Mouse (Mus musculus) kidney, postnatal 10 days (tissue): ENCODE data around the gene Lmntd2.

ENCODE experiments used
- DNase-seq: peaks from one replicate; pipeline ENCODE4 v3.0.0; 2021; ENCODE audit warnings: mixed read lengths

Gene Lmntd2

DNA sequence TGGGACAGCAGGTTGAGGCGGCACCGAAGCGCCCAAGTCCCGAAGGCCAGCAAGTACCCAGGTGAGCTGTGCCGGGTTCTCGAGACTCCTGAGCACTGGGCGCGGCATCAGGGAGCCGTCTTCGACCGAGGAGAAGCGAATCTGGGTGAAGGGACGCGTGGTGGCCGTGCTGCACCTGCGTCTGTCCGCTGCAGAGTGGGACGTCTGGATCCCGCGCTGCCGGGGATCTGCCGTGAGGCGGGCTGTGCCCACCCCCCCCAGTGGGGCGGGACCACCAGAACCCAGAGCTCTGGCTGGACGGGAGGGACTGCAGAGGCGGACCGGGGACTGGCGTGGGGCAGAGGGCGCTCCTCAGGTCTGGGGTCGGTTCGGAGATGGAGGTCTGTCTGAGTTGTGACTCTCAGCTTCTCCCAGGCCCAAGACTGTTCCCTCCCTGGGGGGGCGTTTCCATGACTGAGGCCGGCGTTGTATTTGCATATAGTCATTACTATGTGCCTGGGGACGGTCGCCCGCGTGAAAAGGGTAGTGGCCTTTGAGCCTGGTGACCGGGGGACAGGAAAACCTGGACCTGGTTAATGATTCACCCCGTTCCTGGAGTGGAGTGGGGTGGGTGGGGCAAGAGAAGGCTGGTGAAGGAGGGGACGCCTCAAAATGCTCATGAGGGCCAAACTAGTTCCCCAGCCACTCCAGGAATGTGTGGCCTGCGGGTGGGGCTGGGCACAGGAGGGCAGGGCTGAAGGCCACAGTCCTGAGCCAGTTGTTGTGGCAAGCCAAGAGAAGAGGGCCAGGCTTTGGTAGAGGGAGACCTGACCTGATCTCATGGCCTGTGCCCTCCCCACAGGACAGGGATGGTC, 2.2 kb upstream of the Lmntd2 start:
- DNase-seq = peak; percentile 89

DNA sequence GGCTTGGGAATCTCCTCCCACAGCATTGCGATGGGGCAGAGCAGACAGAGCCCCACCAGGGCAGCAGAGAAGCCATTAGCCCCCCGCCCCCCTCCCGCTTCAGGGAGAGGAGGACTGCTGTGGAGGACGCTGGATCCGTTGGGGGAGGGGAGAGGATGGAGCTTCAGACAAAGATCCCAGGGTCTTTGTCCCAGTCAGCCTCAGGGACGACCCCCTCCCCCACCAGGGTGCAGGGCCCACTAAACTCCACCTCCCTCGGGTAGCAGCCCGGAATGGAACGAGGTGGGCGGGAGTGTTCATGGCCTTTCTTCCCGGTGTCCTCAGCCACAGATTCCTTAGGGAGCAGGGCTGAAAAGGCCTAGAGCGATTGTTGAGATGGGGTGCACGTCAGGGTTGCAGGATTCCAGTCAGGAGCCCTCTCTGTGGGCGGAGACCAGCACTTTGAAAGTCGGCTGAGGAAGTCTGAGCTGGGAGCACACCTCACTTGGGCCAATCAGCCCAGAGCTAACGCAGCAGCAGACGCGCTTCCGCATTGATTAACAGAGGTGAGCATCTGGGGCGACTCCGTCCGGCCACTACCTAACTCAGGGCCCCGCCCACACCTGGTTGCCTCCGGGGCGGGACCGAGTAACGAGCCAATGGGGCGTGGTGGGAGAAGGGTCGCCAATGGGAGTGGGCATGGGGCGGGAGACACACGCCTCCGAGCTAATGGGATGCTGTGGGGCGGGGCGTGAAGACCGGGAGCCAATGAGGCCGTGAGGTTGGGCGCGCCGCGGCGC, 1.4 kb upstream of the Lmntd2 start, which contains the start of gene Rassf7:
Rassf7 (plus strand) TSS at position 760 of the 779 bp plus-strand sequence.
- peak; percentile 97 for DNase-seq

DNA sequence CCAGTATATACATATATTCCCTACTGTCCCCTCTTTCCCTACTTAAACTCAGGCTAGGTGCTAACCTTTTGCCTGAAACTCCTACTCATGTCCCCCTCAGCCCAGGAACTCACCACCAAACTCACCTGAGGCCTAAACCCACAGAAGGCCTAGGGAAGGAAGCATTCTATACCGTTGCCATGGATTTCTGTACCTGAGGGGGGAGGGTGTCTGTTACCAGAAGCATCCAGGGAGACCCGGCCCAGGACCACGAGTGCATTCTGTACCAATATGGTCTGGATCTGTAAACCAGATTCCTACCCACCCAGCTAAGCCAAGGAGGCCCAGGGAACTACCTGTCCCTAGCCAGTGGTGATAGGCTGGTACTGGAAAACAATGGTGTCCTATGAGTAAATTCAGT, 430 bp upstream of the Lmntd2 start:
- no peak for DNase-seq

DNA sequence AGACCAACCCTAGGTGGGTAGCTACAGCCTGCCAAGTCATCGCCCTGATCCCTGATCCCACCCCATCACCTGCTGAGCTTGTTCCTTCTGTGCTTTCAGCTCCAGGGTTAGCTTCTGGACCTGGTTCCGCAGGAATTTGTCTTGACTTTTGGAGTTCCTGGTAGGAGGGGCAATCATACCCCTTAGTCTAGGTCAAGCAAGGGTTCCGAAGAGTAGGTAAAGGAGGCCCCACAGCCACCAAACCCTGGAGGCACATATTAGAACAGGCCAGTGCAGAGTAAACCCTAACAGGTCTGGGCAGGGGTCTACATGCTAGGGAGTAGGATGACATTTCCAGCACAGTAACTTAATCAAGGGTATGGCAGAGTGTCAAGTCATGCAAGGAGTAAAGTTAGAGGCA, 747 bp downstream of the Lmntd2 start:
- DNase-seq = no peak

DNA sequence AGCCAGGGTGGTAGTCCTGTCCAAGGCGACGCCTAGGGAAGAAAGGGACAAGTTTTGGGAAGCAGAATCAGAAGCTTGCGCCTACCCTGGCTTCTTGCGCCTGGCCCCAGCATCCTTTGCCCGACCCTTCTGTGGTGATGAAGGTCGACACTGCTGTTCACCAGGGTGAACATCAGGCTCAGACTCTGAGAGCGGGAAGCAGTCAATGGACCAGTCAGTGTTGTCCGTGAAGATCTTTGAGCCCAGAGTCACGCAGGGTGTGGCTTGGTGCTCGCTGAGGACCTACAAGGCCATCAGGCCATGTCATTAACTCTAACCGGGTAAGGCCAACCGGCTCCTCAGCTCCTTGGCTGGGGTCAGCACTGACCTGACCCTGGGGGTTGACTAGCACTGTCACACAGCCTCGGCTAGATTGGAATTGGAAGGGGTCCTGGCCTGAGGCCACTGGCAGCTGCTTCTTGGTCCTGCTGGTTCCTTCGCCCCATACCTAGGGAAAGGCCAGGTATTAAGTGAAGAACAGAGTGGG, 3.2 kb downstream of the Lmntd2 start:
- DNase-seq = no peak

DNA sequence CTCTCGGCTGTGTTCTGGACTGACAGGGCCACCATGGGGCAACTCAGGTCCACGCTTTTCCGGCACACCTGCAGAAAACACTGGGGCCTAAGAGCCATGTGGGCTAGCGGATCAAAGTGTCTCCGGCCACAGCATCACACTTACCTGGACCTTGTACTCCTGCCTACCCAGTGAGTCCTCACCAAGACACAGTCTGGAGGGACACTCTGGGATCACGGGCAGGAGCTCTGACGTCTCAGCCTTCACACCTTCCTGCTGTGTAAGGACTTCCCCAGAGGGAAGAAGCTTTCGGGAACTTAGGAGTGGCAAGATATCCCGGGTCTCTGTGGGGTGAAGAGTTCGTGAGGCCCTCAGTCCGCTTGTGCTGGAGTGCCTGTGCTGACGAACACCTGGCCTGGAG, 3.7 kb downstream of the Lmntd2 start:
- no peak for DNase-seq

DNA sequence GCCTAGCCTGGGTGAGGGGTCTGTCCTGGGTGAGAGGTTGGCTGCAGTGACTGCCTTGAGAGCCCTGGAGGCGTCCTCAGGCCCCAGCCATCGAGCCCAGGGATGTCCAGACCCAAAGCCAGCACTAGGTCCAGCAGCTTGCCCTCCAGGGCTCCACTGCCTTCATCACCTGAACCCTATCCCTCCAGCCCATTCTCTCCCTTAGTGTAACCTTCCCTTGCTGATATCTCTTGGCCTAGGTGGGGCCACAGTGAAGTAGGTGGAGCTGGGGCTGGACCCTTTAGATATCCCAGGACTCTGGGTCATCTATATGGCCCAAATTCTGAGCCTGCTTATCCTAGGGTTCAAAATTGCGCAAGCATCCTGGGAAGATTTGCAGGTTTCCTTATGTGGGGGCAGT, 4.4 kb downstream of the Lmntd2 start:
- DNase-seq = no peak

DNA sequence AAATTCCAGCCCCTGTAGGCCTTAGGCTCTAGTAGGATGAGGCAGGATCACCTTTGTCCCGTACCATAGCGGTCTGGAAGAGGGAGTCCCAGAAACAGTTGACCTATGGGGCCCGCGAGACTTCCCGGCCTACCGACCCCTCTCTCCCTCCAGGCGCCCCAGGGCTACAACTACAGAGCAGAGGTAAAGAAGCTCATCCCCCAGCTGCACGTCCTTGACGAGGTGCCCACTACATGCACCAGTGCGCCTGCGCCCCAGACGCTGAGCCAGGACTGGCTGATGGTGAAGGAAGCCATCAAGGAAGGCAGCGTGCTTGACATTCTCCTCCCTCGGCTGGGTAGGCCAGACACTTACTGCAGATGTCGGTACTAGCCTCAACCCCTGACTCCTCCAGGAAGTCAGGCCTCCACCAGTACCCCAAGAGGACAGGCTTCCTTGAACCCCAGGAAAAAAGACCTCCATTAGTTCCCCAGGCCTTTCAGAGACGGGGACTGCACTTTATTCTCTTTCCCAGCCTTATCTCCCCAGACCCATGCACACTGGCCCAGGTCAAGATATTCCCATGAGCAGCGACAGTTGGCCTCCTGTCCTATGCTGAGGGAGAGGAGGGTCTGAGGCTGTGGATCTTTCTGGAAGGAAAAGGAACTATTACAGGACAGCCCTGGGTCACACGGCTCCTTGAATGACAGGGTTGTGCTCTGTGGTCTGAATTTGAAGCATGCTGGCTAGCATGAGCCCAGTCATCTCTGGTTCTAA, 7.5 kb downstream of the Lmntd2 start:
- DNase-seq = no peak

DNA sequence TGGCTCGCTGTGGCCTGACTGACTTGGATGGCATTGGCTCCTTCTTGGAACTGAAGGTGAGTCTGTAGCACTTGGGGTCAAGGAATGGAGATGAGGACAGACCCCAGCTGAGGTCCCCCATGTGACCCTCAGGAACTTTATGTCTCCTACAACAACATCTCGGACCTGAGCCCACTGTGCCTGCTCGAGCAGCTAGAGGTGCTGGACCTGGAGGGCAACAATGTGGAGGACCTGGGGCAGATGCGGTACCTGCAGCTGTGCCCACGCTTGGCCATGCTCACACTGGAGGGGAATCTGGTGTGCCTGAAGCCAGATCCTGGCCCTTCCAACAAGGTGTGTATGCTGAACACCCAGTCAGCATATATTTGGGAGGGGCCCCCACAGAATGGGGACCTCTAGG, 8.4 kb downstream of the Lmntd2 start:
- no peak for DNase-seq

DNA sequence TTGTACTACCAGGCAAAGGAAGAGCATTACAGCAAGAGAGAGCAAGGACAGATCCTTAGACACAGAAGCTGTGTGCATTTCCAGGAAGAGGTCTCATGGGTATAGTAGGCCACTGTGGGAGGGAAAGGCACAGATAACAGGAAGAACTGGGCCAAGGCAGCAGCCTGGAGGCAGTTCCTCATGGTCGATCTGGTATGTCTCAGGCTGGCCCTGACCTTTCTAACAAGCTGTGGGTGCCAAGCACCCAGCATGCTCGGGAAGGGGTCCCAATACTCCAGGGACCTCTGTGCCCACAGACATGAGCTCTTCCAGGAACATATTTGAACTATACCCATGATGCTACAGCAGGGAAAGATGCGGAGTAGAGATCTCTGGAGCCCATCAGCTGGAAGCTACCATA, 9.3 kb downstream of the Lmntd2 start:
- no peak for DNase-seq

DNA sequence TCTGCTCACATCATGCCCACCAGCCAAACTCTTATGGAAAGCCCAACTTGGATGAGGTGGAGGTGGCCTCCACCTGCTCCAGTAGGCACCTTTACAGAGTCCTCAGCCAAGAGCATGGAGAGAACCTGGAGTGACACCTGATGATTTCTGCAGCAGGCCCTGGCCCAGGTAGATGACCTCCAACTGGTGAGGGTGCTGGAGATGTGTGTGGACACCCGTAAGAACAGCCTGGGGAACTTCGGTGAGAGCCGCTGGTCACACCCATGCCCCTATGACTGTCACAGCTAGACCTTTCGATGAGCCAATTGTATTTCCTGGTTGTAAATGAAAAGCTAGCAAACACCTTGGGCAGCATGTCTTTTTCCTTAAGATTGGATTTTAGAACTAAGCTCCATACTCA, 15.8 kb downstream of the Lmntd2 start:
- DNase-seq = no peak

DNA sequence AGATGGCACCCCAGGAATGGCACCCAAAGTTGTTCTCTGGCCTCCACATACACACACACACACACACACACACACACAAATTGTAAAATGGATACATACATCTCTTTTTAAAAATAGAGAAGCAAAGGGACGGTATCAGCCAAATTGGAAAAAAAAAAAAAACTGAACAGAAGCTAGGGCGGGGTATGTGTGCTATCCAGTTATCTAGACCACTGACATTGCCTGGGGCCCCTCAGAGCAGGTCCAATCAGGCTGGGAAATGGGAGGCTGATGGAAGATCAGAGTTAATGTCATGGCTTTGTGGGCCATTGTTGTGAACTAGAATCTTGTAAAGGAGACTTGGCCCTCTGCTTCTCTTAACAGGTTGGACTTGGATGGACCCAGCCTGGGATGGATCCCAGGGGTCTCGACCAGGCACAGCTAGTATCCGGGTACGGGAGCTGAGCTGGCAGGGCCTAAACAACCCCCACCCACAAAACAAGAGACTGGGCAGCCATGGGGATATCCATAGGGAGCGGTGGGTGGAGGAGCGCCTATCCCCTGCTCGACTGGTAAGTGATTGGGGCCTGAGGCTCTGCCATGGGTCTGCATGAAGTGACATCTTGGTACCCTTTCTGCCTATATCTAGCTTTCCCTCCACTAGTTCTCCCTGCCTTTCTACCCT, 17.1 kb downstream of the Lmntd2 start:
- DNase-seq = no peak

DNA sequence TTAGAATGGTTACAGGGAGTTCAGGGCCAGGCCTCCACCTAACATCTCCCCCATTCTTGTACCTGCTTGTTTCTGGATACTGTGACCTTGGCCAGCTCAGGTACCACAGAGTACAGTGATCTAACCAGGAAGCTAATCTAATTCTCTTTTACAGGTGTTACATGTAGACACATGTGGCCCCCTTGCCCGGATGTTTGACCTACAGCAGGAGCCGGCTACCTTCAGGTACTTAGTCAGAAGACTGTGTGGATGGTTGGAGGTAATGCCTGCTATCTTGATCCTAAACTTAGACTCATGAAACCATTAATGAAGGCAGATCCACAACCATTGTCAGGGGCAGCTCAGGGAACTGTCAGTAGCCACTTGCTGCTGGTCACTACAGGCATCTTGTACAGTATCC, 18.1 kb downstream of the Lmntd2 start:
- DNase-seq = no peak

DNA sequence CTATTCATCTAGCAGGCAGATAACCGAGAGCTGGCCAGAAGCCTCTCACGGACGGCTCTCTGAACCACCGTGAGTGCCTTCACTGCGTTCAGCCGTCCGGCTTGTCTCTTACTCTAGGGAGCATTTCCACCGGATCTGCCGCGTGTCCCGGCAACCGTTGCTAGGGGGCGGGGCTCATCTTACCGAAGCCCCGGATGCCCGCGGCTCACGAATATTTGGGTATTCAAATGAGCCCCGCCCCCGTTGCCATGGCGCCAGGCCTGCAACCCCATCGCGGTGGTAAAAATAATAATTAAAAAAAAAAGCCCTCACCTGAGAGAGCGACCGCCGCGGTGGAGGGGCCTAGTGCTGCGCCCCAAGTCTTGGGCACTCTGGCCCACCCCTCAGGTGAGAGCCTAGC, 19.1 kb downstream of the Lmntd2 start:
- peak; percentile 97 for DNase-seq

DNA sequence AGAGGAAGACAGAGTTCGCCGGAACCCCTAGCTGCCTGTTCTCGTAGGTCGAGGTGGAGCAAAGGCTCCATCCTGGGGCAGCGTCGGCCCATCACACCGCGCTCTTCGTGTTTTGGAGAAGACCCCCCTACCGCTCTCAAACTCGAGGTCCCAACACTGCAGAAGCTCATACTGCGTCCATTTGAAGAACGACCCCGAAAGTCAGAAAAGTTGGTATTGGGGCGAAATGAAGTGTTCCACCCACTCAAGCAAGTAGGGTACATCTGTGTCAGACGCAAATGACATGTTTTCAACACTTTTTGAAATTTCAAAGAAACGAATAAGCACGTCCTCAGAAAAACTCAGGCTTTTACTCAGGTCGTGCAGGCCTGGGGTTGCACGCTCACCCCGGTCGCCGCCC, 19.5 kb downstream of the Lmntd2 start:
- no peak for DNase-seq

DNA sequence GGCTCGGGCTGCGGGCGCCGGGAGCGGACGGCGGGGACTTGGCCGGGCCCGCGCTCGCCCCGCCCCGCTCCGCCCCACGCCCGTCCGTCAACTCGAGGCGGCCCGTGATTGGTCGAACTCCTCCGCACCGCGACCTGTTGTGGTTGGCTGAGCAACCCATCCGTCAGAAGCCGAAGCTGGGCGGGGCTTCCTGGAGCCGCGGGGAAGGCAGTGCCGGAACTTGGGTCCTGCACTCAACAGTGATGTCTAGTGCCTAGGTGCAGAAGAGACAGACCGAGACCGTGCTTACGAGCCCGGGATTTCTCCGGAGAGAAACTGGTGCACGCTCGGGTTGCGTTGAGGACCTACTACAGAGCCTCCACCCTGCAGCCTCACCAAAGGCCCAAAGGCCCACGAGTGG, 19.9 kb downstream of the Lmntd2 start, which contains the start of the genes Hras and Lrrc56:
Hras (minus strand) TSS at position 58 of the 400 bp plus-strand sequence.
Lrrc56 (plus strand) TSS at position 210 of the 400 bp plus-strand sequence.
- peak; percentile 99 for DNase-seq

DNA sequence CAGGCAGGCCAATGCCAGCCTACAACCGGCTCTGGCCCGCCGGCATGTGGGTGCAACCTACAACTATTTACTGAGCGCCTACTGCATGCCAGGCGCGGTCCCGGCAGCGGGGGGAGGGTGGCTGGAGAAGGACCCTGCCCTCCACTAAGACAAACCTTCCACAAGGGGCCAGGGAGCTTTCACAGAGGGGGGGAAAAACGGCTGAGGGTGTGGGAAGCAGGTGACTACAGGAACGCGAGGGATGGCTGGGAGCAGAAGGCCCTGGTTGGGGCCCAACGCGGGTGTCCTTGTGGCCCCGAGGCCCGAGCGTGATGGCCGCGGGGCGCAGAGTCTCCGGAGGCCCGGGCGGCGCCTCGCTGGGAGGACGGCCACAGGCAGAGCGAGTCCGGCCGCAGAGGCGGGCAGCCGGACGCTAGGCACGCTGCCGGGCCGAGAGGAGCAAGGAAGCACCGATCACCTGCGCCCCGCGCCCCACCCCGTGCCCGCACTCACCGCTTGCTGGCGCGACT, 20.5 kb downstream of the Lmntd2 start:
- peak; percentile 67 for DNase-seq

DNA sequence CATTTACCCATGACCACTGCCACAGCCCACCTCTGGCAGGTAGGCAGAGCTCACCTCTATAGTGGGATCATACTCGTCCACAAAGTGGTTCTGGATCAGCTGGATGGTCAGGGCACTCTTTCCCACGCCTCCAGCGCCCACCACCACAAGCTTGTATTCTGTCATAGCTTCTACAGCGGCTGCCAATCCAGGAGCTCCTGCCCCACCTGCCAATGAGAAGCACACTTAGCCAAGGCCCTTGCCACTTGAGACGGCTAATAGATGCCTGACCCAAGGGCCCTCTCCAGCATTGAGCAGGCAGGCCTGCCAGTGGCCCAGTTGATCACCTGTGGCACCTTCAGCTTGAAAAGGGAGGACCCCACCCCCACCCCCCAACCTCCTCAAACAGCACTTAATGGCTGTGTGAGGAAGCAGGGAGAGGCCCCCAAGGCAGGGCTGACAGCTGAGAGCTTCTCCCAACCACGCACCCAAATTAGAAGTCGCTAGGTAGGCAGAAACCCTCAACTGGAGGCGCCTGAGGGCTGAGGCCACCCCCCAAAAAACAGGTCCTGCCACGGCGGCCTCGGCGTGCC, 21.0 kb downstream of the Lmntd2 start:
- DNase-seq = peak; percentile 33

DNA sequence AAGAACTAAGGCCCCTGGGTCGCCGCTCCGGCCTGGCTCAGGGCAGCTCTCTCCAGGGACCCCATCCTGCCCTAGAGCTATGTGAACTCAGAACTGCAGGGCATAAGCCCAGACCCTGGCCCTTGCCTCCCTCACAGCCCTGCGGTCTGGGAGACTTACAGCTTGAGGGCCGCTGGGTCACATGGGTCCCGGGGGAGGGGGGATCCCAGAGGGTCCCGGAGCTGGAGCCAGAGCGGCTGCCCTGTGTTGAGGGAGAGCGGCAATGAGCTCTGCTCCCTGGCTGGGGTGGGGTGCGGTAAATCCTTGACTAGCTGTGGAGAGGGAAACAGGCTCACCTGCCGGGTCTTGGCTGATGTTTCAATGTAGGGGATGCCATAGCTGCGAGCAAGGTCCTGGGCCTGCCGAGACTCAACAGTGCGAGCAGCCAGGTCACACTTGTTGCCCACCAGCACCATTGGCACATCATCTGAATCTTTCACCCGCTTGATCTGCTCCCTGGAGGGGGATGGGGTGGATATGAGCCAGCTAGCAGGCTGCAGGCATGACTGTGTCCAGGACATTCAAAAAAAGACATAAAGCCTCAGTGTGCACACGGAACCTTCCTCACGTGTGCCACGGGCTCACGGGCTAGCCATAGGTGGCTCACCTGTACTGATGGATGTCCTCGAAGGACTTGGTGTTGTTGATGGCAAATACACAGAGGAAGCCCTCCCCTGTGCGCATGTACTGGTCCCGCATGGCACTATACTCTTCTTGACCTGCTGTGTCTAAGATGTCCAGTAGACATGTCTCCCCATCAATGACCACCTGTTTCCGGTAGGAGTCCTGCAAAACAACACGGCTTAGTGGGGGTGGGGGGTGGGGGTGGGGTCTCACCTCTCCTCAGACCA, 21.8 kb downstream of the Lmntd2 start:
- peak; percentile 26 for DNase-seq

DNA sequence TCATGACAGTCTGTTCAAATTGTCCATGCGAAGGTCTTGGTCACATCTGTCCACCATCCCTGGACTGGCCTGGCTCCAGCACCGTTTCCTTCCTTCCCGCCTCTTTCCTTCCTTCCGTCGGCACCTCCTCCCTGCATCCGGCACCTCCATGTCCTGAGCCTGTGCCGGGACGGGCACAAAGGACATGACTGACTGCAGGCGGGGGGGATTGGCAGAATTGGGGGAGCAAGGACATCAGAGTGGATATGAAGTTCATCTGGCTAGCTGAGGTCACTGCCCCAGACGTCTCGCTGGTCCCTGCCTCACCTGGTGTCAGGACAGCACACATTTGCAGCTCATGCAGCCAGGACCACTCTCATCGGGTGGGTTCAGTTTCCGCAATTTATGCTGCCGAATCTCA, 22.8 kb downstream of the Lmntd2 start:
- DNase-seq = peak; percentile 71

DNA sequence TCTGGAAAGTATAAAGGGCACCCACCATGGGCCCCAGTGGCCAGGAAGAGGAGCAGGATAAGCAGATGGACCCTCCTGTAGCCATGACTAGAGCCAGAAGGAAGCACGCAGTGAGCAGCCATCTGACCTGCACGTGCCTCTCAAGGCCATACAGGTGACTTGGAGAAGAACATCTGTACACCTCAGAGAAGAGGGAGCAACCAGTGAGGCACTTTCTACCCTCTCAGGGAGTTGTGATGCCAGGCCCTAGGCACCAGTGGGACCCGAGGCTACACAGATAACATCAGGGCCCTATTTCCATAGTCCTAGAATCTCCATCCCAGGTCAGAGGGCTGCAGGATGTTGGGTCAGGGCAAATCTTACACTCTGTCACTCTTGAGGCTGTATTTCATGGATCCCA, 23.7 kb downstream of the Lmntd2 start:
- no peak for DNase-seq
